Comparison of ENCODE assay signal across 16 mouse cellular contexts in genomic region chr10:121829800-121830303, GRCm38 (mm10).
DNase-seq lines count a peak whose midpoint lies in the region; ATAC-seq and TF ChIP-seq lines count a peak whose summit lies in the region.
"Had no signal": no experiment of that assay in that cellular context is flagged by ENCODE, and none has a peak within 500 bp of the region (broad histone marks: within the 10 kb centered on the region; RNA-seq: fewer than 3 reads in every experiment).

No protein-coding gene starts in this region.

- H3K27ac ChIP-seq in midbrain, embryonic 12.5 days (replicated peaks) = peak overlapping the region; percentile 64
- H3K27ac ChIP-seq in midbrain, postnatal 0 days (ENCODE audit: low read depth, low read length) = no peak overlapping the region
- H3K27ac ChIP-seq in hindbrain, embryonic 11.5 days (ENCODE audit: low read depth, low read length) = peak overlapping the region; percentile 60; the same call in 1 of the 2 replicates
- H3K27ac ChIP-seq: embryonic facial prominence, embryonic 15.5 days; left cerebral cortex, adult 2 months; lung, embryonic 15.5 days had no signal

- intact Hi-C loops in gastrocnemius, postnatal 14 days (cut with DNase I; ENCODE audit: low total_unique reads) = loop anchor here (2.0 to 10.0 kb wide), 2 partner anchors 135 to 221 kb away; no protein-coding TSS in a partner anchor

- no peaks in the 10 kb centered on the region for H3K27me3 ChIP-seq in midbrain, embryonic 12.5 days
- no peaks in the 10 kb centered on the region for H3K27me3 ChIP-seq in midbrain, postnatal 0 days (ENCODE audit: insufficient read depth, low read length)
- no peaks in the 10 kb centered on the region for H3K27me3 ChIP-seq in hindbrain, embryonic 11.5 days (ENCODE audit: control insufficient read depth, insufficient read depth, low read length)
- H3K27me3 ChIP-seq: embryonic facial prominence, embryonic 15.5 days; lung, embryonic 15.5 days; megakaryocyte, embryonic 14.5 days had no signal

- peaks cover 18% of the 10 kb centered on the region for H3K4me1 ChIP-seq in midbrain, embryonic 12.5 days
- H3K4me1 ChIP-seq in midbrain, postnatal 0 days (ENCODE audit: insufficient read depth, low read length) = no peaks in the 10 kb centered on the region; the same call in 1 of the 2 replicates
- H3K4me1 ChIP-seq in hindbrain, embryonic 11.5 days (replicated peaks; ENCODE audit: control insufficient read depth, insufficient read depth, low read length) = peaks cover 5% of the 10 kb centered on the region; the same call in 1 of the 2 replicates

- no peak overlapping the region for H3K9ac ChIP-seq in midbrain, embryonic 12.5 days (replicated peaks)
- no peak overlapping the region for H3K9ac ChIP-seq in midbrain, postnatal 0 days (replicated peaks; ENCODE audit: low read length, poor library complexity, severe bottlenecking)
- no peak overlapping the region for H3K9ac ChIP-seq in hindbrain, embryonic 11.5 days (ENCODE audit: low read depth, low read length)
- H3K9ac ChIP-seq: embryonic facial prominence, embryonic 15.5 days; lung, embryonic 15.5 days had no signal

- H3K36me3 ChIP-seq in midbrain, embryonic 12.5 days = peaks cover 10% of the 10 kb centered on the region
- H3K36me3 ChIP-seq in midbrain, postnatal 0 days (ENCODE audit: insufficient read depth, low read length) = 0 out of 2 replicates have a peak, but pooled peaks cover 3% of the 10 kb centered on the region
- no peaks in the 10 kb centered on the region for H3K36me3 ChIP-seq in hindbrain, embryonic 11.5 days (ENCODE audit: control insufficient read depth, insufficient read depth, low read length)
- H3K36me3 ChIP-seq: embryonic facial prominence, embryonic 15.5 days; lung, embryonic 15.5 days had no signal

- ATAC-seq in midbrain, embryonic 12.5 days (ENCODE audit: low FRiP score, low read depth) = no peak
- ATAC-seq in midbrain, postnatal 0 days (ENCODE audit: low FRiP score) = no peak
- no peak for ATAC-seq in hindbrain, embryonic 11.5 days (ENCODE audit: low FRiP score)
- peak; percentile 68 for ATAC-seq in megakaryocyte progenitor cell, adult 5-6 weeks (replicated peaks; ENCODE audit: poor library complexity)
- ATAC-seq: activated CD4-positive, CD25-positive, alpha-beta regulatory T cell, adult 4 months had no signal

- WGBS in midbrain, embryonic 12.5 days = 73% methylated on average over 5 of the region's 5 CpGs
- WGBS in midbrain, postnatal 0 days = 44% methylated on average over 5 of the region's 5 CpGs
- WGBS in hindbrain, embryonic 11.5 days = 79% methylated on average over 5 of the region's 5 CpGs

- H3K4me3 ChIP-seq in midbrain, embryonic 12.5 days = no peak overlapping the region
- no peak overlapping the region for H3K4me3 ChIP-seq in midbrain, postnatal 0 days (ENCODE audit: low read depth, low read length)
- H3K4me3 ChIP-seq in hindbrain, embryonic 11.5 days (ENCODE audit: low read depth, low read length) = no peak overlapping the region
- H3K4me3 ChIP-seq: embryonic facial prominence, embryonic 15.5 days; left cerebral cortex, adult 2 months; lung, embryonic 15.5 days; megakaryocyte, embryonic 14.5 days had no signal

- no peak for TF ChIP-seq CTCF in midbrain, postnatal 0 days (IDR thresholded peaks at IDR 0.05)

- DNase-seq in midbrain, postnatal 0 days (ENCODE audit: low spot score) = no peak
- no peak for DNase-seq in hindbrain, embryonic 11.5 days (ENCODE audit: low spot score)
- no peak for DNase-seq in embryo, embryonic 10.5 days (ENCODE audit: low spot score)
- no peak for DNase-seq in gastrocnemius, postnatal 14 days
- no peak for DNase-seq in right cerebral cortex, postnatal 10 days (ENCODE audit: low spot score in 2 of 2)
- DNase-seq: heart, adult 18-20 months; heart, postnatal 14 days; kidney, adult 8-10 months; right cerebral cortex, adult 18-20 months had no signal

- no peak overlapping the region for H3K4me2 ChIP-seq in midbrain, embryonic 12.5 days (replicated peaks)
- H3K4me2 ChIP-seq in midbrain, postnatal 0 days (ENCODE audit: low read depth, low read length, poor library complexity, severe bottlenecking) = no peak overlapping the region
- no peak overlapping the region for H3K4me2 ChIP-seq in hindbrain, embryonic 11.5 days (replicated peaks; ENCODE audit: low read depth, low read length)
- H3K4me2 ChIP-seq: embryonic facial prominence, embryonic 15.5 days; lung, embryonic 15.5 days had no signal

- no peaks in the 10 kb centered on the region for H3K9me3 ChIP-seq in midbrain, embryonic 12.5 days
- H3K9me3 ChIP-seq in midbrain, postnatal 0 days (ENCODE audit: low read length) = no peaks in the 10 kb centered on the region
- H3K9me3 ChIP-seq in hindbrain, embryonic 11.5 days (ENCODE audit: control insufficient read depth, low read length) = no peaks in the 10 kb centered on the region
- H3K9me3 ChIP-seq: embryonic facial prominence, embryonic 15.5 days; lung, embryonic 15.5 days; megakaryocyte, embryonic 14.5 days had no signal
